Mouse (Mus musculus) central nervous system, embryonic 14 days (tissue): ENCODE results near the gene Ppargc1a. TPM values are rescaled to one million over a fixed set of nuclear protein-coding genes. Genes with fewer than 3 reads are reported as not detected.

Source experiments
- polyA plus RNA-seq: library from polyadenylated mRNA; depleted of rRNA; stranded (reverse); fragments of >200 nt; gene quantifications from 2 replicates; pipeline ENCODE4 v1.2.3, GENCODE M21; 2012; rRNA removed

Gene Ppargc1a
- polyA plus RNA-seq, result 5.7 and 6.3 TPM in 2 replicates

DNA sequence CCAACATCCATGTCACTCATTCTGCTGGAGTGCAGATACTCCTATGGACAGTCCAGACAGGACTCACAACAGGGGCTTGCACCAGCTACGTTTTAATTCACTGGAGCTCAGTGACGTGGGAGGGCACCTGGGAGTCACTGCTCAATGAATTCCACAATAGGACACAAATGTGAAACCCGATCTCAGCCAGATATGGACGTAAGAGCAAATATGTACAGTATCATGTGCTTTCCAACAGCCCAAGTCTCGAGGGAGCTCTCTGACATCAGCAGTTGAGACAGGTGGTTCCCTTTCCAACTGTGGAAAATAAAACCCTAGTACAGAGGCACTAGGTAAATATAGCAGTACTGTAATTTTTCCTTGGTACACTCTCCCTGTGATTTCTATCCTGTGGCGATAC lies at the start of gene Ppargc1a:
Gene Ppargc1a, minus strand, starts transcription at position 68 of the 400 bp plus-strand sequence.

